Mouse (Mus musculus) mouse embryonic stem cell (cell line): ENCODE measurements around the gene Kcnmb3.

Experiments used
- in situ Hi-C, 2 experiments: fragments of 300-500 bp; cut with MboI; formaldehyde crosslinking; loops; 1 replicate in 1 of 2; 3 replicates in 1 of 2; pipeline ENCODE4 v1.14.3; 2019 to 2020; ENCODE audit warnings: low sequenced_read_pairs in 2 of 2, low pct_unique_long_range_greater_than_20kb in 1 of 2, mixed read lengths in 1 of 2; ENCODE audit not compliant: unreplicated experiment in 1 of 2

Gene Kcnmb3

DNA sequence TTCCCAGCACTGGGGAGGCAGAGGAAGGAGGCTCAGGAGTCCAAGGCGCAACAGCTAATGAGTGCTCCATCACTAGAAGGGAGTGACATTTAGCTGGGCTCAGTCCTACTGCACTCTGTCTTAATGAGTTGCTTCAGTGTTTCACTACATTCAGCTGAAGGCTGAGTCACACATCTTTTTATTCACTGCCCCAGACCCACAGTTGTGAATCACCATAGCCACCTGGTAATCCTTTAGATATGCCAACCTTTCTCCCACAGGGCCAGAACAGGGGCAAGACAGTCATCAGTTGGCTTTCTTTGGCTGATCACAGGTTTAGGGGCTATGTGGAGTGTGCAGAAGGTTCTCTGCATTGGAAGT, 4.7 kb upstream of the Kcnmb3 start:
- in situ Hi-C loops = no loop called here

DNA sequence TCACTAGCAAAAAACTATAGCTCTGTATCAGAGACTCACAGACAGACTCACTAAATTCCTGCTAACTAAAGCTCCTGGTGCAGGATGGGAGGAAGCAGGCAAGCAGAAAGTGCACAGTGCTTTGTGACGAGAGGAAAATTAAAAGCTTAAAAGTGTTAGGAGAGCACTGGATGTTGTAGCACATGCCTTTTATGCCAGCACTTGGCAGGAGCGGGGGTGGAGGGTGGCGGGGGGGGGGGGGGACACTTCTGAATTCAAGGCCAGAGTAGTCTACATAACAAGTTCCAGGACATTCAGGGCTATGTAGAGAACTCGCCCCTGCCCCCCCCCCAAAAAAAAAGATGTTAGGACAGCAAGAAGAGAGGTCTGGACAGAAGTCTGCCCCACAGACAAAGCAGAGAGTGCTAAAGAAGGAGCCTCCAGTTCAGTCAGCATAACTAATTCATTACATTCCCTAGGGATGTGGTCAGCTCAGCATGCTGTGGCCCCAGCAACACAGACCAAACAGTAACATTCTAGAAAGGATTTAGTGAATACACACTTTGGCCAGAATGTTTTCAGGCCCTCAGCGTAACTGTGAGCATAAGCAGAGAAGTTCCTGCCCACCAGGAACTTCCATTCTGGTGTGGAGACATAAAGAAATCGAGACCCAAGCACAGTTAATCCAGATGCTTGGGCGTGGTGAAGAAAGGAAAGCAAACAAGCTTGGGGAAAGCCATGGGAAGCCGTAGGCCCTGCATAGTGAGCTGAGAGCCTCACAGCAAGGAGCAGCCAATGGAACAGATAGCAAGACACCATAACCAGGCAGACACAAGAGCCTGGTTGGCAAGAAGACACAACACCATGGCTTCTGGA, 4.1 kb upstream of the Kcnmb3 start:
- in situ Hi-C loops = no loop called here

DNA sequence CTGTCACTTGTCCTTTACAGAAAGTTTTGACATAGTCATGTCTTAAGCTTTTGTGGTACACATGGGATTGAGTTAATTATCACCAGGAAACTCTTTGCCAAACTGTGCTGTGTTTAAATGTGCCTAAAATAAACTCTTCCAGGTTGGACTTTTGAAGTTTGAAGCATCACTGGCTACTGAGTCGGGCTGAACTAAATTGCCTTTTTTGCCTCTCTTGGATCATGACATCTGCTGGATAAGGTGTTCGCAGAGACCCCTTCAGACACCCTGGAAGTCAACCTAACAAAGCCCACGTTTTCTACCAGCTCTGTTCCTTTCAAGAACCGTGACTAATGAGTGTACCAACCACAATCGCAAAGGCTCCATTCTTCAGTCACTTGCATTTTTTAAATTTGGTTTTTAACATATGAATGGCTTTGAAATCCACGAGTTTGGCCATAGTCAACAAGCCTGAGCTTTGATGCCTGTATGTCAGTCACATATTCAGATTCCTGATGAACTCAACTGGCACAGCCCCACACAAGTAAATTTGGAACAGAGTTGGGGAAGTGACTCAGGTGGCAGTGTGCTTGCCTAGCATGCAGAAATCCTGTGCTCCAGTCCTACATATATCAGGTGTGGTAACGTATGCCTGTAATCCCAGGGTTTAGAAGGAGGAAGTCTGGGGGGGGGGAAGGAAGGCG, 3.2 kb upstream of the Kcnmb3 start:
- in situ Hi-C loops = no loop called here

DNA sequence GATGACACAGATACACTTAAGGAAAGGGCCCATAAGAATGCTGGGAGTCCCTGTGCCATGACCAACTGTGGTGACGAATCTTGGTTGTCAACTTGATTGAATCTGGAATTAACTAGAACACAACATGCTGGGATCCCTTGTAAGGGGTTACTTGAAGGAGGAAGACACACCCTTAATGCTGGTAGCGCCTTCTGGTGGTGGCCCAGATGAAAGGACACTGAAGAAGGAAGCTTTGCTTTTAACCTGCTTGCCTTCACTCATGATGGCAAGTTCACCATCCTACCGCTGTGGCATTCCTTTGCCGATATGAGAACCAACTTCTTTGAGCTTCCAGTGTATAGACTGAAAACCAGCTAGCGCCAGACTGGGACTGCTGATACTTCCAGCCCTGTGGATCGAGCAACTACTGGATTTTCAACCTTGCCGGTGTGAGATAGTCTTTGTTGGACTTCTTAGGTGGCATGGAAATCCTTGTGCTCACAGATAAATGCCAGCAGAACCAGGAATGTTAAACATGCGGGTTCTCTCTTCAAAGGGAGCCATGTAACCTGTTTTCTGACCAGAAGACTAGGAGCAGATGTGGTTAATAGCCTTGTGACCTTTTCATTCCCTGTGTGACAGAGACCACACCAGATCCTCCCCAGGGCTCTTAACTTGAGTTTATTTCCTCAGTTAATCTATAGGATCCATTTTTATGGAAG, 2.5 kb upstream of the Kcnmb3 start:
- in situ Hi-C loops = no loop called here

DNA sequence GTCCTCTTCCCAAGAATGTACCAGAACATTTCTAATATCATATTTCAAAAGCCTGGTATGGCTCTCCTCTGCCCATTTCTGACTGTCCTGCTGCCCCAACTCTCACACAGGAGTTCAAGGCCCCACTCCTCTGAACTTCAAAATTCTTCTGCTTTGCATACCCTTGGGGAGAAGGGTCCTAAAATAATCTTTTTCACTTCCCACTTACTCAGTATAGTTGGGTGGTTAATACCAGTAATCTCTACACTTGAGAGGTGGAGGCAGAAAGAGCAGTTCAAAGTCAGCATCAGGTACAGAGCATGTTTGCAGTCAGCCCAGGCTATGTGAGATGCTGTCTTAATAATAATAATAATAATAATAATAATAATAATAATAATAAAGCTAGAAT, 1.1 kb downstream of the Kcnmb3 start:
- in situ Hi-C loops = no loop called here

DNA sequence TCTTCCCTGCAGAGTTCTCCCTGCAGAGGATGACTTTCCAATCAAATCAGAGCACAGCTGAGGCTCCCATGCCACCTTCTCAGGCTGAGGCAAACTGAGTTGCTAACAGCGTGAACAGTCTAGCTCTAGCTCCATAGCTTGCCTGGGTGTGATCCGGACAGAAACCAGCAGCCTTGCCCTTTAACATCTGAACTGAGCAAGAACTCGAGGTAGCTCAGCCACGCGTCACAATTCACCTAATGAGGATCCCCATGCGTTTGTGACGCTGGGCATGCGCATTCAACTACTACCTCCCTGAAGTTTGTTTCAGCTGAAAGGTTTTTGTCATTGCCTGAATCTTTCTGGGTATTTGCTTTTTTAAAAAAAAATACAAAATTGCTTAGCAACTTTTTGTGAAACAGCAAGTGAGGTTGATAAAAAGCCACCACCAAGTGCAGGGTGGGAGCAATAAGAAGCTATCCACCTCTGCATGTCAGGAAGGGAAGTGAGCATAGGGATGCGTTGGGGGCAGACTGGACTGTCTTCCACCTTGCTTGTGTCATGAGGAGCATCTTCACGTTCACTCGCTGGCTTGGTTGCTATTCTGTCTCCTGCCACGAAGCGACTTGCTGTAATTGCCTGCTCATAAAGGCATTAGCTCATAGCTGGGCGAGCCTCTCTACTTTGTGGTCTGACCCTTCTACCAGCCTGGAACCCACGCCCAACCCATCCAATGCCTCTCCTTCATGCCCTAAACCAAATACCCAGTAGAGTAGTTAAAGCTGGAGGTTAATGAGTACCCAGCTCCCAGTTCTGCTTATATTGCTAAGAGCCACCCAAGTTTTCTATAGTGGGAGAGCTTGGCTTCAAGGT, 1.7 kb downstream of the Kcnmb3 start:
- in situ Hi-C loops = no loop called here

DNA sequence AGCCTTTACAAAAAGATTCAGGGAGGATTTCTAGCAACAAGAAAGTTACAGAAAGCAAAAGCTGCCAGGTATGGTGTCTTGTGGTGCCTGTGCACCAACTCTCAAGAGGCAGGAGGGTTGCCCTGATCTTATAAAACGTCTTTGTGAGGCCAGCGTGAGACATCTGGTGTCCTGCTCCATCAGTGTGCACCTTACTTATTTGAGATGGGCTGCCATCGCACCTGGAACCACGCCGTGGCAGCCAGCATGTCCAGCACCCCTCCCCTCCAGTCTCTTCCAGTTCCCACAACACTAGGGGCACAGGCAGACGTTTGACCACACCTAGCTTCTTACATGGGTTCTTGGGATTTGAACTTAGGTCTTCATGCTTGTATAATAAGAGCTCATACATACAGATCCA, 3.9 kb downstream of the Kcnmb3 start:
- in situ Hi-C loops = no loop called here

- in situ Hi-C loops = no loop called here
Observed at GRCm38 (mm10) chr3:32486543-32486942, 5.5 kb downstream of the Kcnmb3 start.

GRCm38 (mm10) chr3:32483035-32483434, 9.0 kb downstream of the Kcnmb3 start:
- in situ Hi-C loops = no loop called here

DNA sequence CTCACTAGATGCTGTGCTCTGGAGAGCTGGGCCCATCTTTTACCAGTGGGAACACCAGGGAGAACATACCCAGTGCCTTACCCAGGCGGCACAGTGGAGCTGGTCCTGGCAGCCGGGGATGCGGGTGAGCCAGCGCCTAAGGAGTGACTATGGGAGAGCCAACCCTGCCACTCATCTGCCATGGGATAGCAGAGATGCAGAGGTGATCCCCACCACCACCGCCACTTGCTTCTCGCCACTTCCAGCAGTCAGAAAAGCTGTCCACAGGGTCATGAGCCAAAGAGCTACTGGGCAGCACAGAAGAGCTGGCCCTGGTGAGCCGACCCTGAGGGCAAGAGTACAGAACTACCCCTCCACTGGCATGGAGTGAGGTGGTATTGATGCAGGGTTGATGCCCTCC, 12.1 kb downstream of the Kcnmb3 start:
- in situ Hi-C loops = no loop called here

DNA sequence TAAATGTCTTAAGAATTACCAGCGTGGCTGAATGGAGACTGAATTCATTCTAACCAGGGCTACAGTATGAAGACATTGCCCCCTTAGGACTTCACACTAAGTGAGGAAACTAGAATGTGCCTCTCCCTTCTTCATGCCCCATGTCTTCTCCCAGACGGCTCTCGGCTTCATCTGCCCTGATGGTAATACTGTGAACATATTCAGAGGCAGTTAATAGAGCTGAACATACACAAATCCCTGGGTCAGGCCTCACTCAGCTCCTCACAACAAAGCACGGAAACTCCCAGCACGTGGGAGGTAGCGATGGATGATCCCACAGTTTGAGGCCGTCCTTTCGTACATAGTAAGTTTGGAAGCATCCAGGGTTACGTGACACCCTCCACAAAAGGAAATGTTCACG, 18.8 kb downstream of the Kcnmb3 start:
- in situ Hi-C loops = loop anchor here in 1 of 2 experiments (25.0 kb wide), 1 partner anchor 686 kb away; no protein-coding TSS in a partner anchor

DNA sequence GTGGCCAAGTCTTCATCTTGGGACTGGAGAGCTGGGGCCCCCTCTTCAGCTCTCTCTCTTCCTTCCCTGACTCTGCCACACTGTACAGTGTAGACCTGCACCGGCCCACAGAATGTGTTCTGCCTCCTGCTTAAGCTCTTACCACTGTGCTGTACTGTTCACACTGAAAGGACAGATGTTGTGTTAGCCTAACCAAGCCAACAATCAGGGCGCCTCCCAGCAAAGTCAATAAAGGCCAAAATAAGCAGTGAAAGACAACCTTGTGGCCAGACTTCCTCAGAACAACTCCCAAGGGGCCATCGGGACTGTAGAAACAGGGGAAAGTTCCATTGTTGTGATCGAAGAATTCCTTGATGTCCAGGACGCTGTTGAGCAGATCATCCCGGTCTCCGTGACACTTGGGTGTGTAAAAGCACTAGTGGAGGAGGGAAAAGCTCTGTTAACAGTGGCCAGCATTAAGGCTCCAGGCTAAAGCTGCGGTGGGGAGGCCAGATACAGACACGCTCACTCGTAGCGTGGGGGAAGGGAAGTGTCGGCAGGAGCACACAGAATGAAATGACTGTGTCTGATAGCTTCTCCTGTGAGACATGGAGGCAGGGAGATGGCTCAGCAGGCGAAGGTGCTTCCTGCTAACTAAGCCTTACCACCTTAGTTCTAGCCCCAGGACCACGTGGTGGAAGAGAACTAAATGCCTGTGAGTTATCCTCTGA, 19.7 kb downstream of the Kcnmb3 start:
- in situ Hi-C loops = loop anchor here in 1 of 2 experiments (25.0 kb wide), 1 partner anchor 685 kb away; no protein-coding TSS in a partner anchor

GRCm38 (mm10) chr3:32471098-32471497, 20.9 kb downstream of the Kcnmb3 start:
- in situ Hi-C loops = loop anchor here in 1 of 2 experiments (25.0 kb wide), 1 partner anchor 684 kb away; no protein-coding TSS in a partner anchor

- in situ Hi-C loops = loop anchor here in 1 of 2 experiments (25.0 kb wide), 1 partner anchor 683 kb away; no protein-coding TSS in a partner anchor
Observed at GRCm38 (mm10) chr3:32470449-32470848, 21.6 kb downstream of the Kcnmb3 start.

DNA sequence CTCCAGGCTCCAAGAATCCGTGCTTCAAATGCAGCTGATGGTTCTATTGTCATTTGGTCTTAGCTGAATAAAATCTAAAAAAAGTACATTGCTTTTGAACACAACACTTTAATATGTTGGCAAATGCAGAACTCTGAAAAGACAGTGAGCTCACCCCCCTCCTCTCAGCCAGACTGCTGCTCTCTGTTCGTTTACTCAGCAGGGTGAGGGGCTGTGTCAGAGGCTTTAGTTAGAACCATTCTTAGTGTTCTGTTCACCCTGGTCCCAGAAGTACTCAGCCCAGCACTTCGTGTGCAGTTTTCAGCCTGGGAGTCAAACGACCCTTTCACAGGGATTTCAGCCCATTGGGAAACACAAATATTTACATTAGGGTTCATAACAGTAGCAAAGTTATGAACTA, 23.6 kb downstream of the Kcnmb3 start:
- in situ Hi-C loops = loop anchor here in 1 of 2 experiments (25.0 kb wide), 1 partner anchor 681 kb away; no protein-coding TSS in a partner anchor

DNA sequence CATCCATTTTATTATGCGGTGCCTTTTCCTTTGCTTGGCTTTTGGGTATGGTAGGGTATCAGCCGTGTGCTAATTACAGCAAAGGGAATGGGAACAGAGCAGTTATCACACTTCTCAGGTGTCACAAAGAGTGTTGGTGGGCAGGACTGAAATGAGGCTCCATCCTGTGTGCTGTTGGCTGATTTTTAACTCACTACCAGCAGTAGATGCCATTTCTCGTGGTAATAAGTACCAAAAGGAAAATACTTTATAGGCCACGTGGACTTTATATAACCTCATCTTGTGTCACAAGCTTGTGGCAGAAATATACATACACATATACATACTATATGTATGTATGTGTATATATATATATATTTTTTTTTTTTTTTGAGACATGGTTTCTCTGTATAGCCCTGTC, 24.7 kb downstream of the Kcnmb3 start:
- in situ Hi-C loops = loop anchor here in 1 of 2 experiments (25.0 kb wide), 1 partner anchor 680 kb away; no protein-coding TSS in a partner anchor

DNA sequence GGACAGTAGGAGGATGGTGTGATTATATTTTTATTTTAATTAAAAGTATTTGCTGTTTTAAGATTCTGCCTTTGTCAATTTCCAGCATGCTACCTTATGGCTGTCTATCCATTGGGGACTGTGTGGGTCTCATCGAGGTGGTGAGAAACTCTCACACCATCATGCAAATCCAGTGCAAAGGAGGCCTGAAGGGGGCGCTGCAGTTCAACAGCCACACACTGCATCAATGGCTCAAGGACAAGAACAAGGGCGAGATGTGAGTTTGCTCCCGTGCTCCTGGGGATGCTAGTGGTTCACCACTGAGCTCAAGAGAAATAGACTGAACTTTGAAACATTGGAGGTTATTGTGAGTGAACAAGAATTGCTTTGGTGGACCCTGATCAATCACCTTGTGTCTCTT, 32.3 kb downstream of the Kcnmb3 start:
- in situ Hi-C loops = loop anchor here in 1 of 2 experiments (25.0 kb wide), 1 partner anchor 672 kb away; no protein-coding TSS in a partner anchor
